Mouse (Mus musculus) myocyte (in vitro differentiated cells): ENCODE results near the gene Hephl1.

Experiments
- E2F4 ChIP-seq: IDR thresholded peaks from one replicate; pipeline ENCODE4 v1.6.1; 2011; ENCODE audit warnings: mild to moderate bottlenecking, control low read depth, moderate library complexity; ENCODE audit not compliant: insufficient read depth
- POLR2A ChIP-seq: IDR thresholded peaks from one replicate; pipeline ENCODE4 v1.6.1; 2011; ENCODE audit warnings: low read depth, mild to moderate bottlenecking, control low read depth, moderate library complexity; ENCODE audit not compliant: insufficient read length
- TCF12 ChIP-seq: IDR thresholded peaks from one replicate; pipeline ENCODE4 v1.6.1; 2011; ENCODE audit warnings: mild to moderate bottlenecking, control low read depth; ENCODE audit not compliant: poor library complexity, insufficient read depth, severe bottlenecking

DNA sequence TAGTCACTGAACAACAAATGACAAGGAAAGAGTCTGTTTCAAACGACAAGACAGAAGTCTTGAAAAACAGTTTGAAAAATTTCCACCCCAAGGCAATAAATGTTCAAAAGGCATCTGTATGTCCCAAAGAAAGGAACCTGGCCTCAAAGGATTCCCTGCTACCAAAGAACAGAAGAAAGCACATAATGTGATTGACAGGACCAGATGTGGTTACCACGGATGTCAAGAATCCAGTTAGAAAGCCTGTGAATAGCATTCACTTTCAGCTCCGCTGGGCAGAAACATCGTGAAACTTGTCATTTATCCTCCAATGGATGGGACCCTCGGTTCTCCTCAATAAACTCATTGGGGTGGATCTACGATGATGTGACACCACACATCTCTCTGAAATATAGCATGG lies 2.2 kb upstream of the Hephl1 start:
- TF ChIP-seq E2F4 (no peak), POLR2A (no peak), TCF12 (peak; percentile 45)
